Mouse (Mus musculus) frontal cortex, postnatal 36 days (tissue): ENCODE measurements around the gene AC124502.3.

ENCODE experiments used
- DNase-seq, 2 experiments: peaks; one replicate each; pipeline ENCODE4 v3.0.0; 2022; ENCODE audit warnings: low spot score in 2 of 2

The AC124502.3 gene

DNA sequence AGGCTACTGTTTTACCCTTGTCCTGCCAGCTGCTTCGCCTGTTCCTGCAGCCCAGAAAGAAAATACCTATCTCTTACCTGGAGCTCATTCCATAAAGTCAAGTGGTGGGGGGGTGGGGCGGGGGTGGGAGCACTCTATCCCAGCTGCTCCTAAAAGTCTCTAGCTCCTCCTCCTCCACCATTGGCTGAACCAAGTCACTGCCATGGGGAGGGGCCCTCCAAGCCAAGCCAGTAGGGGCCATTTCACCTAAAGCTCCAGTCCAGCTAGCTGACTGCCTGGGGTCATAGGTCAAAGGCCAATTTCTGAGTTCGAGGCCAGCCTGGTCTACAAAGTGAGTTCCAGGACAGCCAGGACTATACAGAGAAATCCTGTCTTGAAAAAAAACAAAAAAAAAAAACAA is 6.0 kb upstream of the AC124502.3 start:
- DNase-seq, result no peak

DNA sequence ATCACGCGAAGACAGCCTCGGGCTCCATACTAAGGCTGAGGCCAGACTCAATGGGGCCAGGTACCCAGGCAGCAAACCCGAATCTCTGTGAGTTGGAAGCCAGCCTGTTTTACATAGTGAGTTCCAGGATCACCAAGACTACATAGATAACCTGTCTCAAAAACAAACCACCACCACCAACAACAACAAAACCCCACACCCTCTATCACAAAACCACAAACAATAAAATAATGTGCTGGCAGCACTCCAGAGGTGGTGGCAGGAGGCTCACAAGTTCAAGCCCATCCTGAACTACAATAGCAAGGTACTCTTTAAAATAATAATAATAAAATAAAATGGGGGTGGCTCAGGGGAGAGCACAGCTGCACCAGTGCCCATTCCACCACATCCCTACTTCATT is 2.1 kb upstream of the AC124502.3 start:
- DNase-seq, result no peak

DNA sequence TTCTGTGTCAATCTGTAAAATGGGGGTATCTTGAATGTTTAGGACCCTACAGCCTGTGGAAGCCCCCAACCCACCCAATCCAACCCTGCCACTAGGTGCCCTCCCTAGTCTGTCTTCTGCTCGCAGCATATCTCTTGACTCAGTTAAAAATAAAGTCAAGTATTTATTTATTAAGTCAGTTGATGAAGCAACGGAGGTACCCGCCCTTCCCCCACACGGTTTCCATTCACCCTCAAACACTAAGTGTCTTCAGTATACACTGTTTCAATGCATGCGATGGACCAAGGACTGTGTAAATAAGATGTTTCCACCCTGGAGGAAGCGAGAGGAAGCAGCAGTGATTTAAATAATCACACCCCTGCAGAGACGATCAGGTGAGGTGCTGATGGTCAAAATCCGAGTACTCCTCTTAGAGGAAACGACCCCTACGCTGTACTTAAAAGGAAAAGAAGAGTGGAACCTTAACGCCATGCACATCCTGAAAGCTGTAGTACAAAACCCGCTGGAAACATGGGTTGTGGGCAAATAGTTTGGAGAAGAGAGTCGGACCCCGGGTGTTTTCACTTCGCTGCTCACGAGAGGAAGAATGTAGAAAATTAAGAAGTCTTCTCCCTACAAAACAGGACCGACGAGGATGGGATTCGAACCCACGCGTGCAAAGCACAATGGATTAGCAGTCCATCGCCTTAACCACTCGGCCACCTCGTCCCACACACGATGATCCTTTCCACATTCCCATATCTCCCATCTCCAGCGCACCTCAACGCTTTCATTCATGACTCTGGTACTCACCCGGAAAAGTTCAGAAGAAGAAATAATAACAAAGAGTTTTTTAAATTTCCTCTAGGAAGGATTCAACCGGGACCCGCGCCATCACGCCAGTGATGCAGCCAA is 766 bp upstream of the AC124502.3 start:
- peak; percentile 90 to 91 for DNase-seq

DNA sequence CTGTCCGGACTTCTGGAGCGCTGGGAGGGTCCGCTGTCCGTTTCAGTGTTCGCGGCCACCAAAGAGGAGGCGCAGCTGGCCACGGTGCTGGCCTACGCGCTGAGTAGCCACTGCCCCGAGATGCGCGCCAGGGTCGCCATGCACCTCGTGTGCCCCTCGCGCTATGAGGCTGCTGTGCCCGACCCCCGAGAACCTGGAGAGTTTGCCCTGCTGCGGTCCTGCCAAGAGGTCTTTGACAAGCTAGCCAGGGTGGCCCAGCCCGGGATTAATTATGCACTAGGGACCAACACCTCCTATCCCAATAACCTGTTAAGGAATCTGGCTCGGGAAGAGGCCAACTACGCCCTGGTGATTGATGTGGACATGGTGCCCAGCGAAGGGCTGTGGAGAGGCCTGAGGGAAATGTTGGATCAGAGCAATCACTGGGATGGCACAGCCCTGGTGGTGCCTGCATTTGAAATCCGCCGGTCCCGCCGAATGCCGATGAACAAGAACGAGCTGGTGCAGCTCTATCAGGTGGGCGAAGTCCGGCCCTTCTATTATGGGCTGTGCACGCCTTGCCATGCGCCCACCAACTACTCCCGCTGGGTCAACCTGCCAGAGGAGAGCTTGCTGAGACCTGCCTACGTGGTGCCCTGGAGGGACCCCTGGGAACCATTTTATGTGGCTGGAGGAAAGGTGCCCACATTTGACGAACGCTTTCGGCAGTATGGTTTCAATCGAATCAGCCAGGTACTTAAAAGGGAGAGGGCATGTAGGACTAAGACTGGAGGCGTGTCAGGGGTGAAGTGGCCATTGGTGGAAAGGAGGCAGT is 817 bp downstream of the AC124502.3 start:
- DNase-seq, result peak in 1 of 2 experiments; percentile 43

DNA sequence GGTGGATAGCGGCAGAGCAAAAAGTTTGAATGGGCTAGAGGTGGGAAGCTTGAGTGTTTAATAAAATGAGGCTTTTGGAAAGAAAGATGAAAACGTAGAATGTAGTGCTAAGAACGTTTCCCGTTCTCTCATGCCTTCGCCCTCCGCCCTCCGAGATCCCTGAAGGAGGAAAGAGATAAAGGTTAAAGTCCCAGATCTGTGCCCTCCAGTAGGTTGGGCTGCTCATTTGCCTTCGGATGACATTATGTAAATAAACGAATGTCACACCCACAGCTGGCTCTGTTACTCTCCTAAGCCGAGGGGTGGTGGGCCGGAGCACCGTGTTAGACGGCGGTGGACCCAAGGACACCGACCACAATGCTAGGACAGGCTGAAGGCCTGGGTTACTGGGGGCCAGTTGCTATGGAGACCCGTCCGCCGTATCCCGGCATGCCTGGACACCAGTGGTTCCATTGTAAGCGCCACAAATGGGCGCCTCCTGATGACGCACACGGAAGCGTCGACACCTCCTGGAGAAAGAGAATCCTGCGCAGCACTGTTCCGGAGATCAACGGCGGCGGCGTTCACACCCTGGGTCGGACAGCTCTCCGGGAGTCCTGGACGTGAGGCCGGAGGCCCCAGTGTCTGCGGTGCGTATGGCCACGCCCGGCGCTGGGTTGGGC is 2.3 kb downstream of the AC124502.3 start, which contains the start of gene Brms1:
Gene Brms1 (plus strand): TSS at position 493 of the 662 bp plus-strand sequence.
- DNase-seq, result peak; percentile 93 to 97

DNA sequence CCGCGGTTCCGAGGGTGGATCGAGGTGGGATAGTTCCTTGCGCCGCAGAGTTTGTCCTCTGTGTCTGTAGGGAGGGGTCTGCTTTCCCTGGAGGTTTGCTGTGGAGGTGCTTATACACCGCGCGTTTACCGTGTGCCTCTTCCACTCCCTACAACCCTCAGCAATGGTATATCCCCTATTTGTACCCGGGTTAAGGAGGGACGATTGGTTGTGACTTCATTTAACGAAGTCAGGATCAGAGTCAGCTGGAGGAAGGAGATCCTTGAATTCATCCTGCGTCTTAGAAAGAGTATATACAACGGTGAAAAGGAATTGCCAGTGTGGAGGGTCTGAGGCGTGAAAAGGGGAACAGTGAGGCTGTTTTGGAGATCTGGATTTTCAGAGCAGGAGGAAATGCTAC is 2.9 kb downstream of the AC124502.3 start:
- no peak for DNase-seq

DNA sequence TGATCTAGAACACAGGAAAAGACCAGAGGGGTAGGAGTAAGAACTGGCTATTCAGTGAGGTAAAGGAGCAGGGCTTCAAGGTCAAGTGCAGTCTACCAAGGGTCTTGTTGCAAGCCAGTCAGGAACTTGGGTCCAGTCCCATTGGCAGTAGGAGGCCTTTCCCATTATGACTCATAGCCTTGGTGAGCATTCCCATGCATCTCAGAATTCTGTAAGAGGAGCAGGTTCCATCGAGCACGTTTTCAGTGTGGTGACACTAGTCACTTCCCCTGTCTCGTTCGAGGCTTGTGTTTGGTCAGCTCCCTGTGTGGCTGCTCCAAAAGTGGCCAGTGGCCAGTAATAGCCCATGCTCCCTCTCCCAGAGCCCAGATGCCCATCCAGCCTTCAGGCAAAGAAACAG is 6.8 kb downstream of the AC124502.3 start:
- peak in 1 of 2 experiments; percentile 38 for DNase-seq

DNA sequence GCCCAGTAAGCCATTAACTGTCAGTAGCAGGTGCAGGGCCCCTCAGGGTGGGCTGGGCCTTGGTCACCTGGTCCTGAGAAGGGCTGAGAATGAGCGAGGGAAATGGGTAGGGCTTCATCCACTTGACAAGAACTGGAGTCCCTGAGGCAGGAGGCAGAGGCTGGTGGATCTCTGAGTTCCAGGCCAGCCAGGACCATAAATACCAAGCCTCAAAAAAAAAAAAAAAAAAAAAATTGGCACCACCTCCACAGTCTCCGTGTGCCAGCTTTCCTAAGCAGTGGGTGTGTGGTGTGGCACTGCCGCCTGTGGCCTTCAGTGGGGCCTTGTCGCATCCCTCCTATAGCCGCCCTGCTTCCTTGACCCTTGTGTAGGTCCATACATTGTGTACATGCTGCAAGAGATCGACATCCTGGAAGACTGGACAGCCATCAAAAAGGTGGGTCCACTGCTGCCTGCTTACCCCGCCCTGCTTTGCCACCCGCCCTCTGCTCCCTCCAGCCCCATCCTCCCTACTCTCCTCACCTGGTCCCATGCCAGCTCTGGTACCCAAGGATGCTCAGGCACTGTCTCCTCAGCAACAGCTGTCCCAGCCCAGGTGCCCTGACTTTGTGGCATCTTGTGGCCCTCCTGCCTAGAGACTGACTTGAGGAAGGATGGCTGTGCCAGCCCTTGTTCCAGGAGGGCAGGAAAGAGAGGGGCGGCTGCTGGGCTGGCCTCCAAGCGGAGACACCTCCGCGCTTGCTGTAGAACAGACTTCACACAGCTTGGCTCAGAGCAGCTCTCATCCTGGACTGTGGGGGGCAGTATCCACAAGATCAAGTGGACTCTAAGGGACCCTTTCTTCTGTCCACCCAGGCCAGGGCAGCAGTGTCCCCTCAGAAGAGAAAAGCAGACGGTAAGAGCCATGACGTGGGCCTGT is 9.7 kb downstream of the AC124502.3 start:
- peak in 1 of 2 experiments; percentile 84 for DNase-seq

DNA sequence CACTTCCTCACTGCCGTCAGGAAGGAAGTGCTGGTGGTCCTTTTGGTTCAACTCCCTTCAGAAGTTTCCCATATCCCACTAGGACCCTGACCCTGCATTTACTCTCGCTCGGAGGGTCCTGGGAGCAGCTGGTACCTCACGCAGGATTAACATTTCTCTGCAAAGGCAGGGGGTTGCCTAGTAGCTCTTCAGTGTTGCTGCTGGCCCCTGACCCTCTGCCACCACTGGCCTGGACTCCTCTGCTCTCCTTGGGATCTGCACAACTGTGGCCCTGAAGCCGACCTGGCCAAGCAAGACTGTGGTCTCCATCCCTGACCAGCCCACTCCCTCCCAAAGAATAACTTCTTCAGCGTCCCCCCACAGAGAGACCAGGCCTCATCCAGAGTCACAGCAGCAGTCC is 10.6 kb downstream of the AC124502.3 start:
- no peak for DNase-seq

DNA sequence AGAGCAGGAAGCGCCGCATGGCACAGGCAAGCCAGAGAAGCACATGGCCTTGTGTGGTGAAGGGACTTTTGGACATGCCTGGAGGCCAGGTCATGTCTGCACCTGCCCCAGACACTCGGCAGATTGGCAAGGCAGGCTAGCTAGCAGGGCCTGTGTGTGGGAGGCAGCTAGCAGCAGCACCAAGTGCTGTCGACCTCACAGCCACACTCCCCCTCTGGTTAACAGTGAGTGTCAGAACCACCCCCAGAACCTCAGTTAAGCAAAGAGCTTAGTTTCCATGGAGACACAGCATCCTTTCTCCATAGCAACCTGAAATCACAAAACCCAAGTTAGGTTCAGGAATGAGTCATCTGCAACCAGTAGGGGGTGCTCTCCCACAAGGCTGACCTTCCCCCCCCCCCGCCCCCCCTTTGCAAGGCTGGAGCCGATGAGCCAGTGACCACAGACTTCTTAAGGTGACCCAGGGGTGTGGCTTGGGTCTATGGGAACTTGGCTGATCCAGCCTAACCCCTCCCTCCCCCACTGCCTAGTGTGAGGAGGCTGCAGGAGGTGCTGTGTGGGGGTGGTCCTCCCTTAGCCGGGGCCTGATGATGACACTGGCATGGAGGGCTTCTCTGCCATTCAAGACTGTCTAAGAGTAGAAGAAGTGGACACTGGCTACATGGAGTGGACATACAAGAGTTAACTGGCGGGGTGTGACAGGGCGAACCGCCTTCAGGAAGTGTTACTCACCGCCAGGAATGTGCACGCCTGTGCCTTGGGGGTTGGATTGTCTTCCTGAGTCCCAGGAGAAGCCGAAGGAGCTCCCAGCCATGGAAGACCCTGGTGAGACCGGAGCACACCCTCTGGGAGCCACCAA is 11.6 kb downstream of the AC124502.3 start, which contains the start of gene Rin1:
Gene Rin1 (plus strand): TSS at position 435 of the 859 bp plus-strand sequence.
- peak; percentile 79 to 86 for DNase-seq

DNA sequence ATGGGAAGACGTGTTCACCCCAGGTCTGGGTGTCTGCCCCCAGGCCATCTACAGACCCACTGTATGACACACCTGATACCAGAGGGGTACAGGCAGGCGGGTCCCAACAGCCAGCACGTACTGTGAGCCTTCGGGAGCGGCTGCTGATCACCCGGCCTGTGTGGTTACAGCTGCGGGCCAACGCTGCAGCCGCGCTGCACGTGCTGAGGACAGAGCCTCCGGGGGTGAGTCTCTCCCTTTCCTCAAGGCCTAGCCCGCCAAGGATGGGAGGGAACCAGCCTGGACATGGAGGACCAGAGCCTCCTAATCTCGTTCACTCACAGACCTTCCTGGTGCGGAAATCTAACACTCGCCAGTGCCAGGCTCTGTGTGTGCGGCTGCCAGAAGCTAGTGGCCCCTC is 12.3 kb downstream of the AC124502.3 start:
- no peak for DNase-seq

DNA sequence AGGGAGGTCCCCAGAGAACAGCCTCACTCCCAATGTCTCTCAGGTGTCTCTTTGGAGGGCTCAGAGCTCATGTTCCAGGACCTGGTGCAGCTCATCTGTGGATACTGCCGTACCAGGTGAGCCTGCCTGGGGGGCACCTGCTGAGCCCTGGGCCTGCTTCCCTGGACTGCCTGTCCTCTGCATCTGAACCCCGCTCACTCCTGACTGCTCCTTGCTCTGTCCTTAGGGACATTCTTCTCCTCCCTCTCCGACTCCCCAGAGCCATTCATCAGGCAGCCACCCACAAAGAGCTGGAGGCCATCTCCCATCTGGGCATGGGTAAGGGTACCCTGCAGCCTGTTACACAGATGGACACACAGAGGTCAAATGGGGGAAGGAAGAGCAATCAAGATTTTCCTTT is 12.8 kb downstream of the AC124502.3 start:
- no peak for DNase-seq

DNA sequence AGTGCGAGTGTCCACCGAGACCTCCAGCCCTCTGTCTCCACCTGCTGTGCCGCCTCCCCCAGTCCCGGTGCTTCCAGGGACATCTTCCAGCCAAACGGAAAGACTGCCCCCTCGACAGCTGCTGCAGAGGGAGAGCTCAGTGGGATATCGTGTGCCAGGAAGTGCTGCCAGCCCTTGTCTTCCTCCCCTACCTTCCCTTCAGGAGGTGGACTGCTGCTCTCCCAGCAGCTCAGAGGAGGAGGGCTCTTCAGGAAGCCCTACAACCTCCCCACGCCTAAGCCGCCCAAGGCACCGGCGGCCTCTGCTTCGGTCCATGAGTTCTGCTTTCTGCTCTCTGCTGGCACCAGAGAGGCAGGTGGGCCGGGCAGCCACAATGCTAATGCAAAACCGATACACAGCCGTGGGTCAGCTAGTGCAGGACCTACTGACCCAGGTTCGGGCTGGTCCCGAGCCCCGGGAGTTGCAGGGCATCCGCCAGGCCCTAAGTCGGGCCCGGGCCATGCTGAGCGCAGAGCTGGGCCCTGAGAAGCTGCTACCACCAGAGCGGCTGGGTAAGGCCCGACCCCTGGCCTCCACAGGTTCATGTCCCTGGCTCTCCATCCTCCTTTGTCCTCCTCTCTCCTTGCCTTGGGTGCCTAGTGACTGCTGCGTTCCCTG is 13.6 kb downstream of the AC124502.3 start:
- DNase-seq, result peak in 1 of 2 experiments; percentile 79

DNA sequence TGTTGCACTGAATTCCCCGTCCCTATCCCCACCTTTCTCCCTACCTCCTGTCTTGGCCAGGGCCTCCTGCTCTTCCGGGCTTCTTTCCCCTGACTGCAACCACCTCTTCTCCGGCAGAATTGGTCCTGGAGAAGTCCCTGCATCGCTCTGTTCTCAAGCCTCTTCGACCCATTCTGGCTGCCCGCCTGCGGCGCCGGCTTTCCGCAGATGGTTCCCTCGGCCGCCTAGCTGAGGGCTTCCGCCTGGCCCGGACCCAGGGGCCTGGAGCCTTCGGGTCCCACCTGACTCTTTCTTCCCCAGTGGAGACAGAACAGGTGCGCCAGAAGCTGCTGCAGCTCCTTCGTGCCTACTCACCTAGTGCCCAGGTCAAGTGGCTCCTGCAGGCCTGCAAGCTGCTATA is 14.2 kb downstream of the AC124502.3 start:
- DNase-seq, result no peak

DNA sequence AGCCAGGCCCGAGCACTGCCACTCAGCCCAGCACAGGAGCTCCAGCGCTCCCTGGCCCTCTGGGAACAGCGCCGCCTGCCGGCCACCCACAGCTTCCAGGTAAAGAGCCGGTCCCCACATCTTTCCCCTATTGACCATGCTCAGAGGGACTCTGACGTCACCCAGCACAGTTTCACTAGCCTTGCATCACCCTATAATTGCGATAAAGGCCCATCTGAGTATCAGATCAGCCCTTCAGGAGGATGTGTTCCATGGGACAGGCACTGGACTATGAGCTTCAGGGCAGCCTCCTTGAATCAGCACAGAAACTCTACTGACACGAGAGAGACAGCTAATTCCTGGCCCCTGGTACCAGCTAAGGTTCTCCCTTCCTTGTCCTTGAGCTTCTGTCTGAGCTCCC is 15.2 kb downstream of the AC124502.3 start:
- no peak for DNase-seq

DNA sequence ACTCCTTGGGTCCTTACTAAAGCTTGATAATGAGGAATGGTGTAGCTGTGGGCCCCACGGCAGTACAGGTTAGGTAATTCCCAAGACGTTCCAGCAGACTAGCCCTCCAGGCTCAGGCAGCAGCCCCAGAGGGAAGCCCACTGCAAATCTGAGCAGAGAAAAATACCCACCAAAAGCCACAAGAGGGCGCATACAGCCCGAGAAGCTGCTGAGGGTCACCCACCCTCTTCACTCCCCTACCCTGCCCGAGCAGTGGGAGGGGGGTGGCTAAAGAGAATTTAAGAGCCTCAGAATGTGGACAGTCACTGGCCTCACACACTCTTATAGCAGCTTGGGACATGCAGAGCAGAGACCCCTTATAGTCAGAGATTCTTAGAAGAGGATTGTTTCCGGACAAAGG is 17.6 kb downstream of the AC124502.3 start:
- DNase-seq, result no peak

DNA sequence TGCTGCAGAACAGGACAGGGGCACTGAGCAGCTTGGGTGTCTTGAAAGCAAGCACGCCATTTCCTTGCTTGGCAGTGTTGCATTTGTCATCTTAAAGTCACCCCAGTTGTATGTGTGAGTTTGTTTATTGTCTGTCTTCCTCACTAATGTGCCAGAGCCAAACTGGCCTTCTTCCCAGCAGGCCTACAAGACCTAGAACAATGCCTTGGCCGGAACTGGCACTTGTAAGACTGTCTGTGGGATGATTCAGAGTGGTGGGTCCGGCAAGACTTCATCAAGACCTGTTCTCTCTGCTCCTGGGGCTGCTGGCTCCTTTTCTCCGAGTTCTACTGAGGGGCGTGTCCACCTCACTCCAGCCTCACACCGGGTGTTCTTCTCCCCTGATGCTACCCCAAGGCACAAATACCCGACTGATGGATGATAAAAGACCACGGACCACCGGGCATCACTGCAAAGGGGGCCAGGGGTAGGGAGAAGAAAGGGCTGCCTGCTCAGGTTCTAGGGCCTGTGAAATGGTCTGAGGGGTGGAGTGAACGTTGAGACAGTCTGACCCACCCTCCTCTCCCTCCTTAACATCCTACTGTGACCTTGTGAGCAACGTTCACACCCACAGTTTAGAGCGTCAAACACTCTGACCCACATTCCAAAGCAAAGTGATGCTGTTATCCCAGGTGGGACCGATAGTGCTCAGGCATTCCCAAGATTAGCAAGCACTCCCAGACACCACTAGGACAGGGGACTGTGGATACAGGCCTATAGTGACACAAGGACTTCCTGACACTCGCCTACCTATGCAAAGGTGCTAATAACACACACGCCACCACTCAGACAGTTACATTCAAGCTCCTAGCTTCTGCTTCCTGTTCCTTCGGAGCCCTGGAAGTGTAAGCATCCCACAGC is 19.4 kb downstream of the AC124502.3 start:
- no peak for DNase-seq
